ENCODE assay signal across 21 mouse cellular contexts in genomic region chr1:39773991-39774729, GRCm38 (mm10). TPM values are rescaled to one million over a fixed set of nuclear protein-coding genes. Genes with fewer than 3 reads are reported as not detected.
DNase-seq lines count a peak whose midpoint lies in the region; ATAC-seq lines count a peak whose summit lies in the region.
"Had no signal": no experiment of that assay in that cellular context is flagged by ENCODE, and none has a peak within 500 bp of the region (broad histone marks: within the 10 kb centered on the region; RNA-seq: fewer than 3 reads in every experiment).

No protein-coding gene starts in this region.

- 72% methylated on average over 14 of the region's 14 CpGs for WGBS in forebrain, embryonic 14.5 days
- WGBS in forebrain, embryonic 10.5 days, result 87% methylated on average over 14 of the region's 14 CpGs
- WGBS in hindbrain, embryonic 15.5 days, result 62% methylated on average over 14 of the region's 14 CpGs
- 72% methylated on average over 14 of the region's 14 CpGs for WGBS in hindbrain, embryonic 12.5 days

- no peak overlapping the region for H3K9ac ChIP-seq in forebrain, embryonic 14.5 days (ENCODE audit: low read length)
- no peak overlapping the region for H3K9ac ChIP-seq in hindbrain, embryonic 15.5 days
- no peak overlapping the region for H3K9ac ChIP-seq in hindbrain, embryonic 12.5 days
- H3K9ac ChIP-seq: heart, embryonic 15.5 days; intestine, embryonic 15.5 days; limb, embryonic 13.5 days had no signal

- no peaks in the 10 kb centered on the region for H3K27me3 ChIP-seq in forebrain, embryonic 14.5 days (replicated peaks; ENCODE audit: control insufficient read depth, insufficient read depth, low read length)
- H3K27me3 ChIP-seq in forebrain, embryonic 10.5 days (ENCODE audit: poor library complexity, severe bottlenecking), result no peaks in the 10 kb centered on the region
- H3K27me3 ChIP-seq in hindbrain, embryonic 15.5 days, result no peaks in the 10 kb centered on the region
- H3K27me3 ChIP-seq in hindbrain, embryonic 12.5 days, result no peaks in the 10 kb centered on the region
- H3K27me3 ChIP-seq: heart, embryonic 15.5 days; intestine, embryonic 15.5 days; limb, embryonic 13.5 days had no signal

- no peak overlapping the region for H3K4me3 ChIP-seq in forebrain, embryonic 14.5 days (ENCODE audit: low read depth, low read length)
- no peak overlapping the region for H3K4me3 ChIP-seq in forebrain, embryonic 10.5 days
- no peak overlapping the region for H3K4me3 ChIP-seq in hindbrain, embryonic 15.5 days
- no peak overlapping the region for H3K4me3 ChIP-seq in hindbrain, embryonic 12.5 days
- H3K4me3 ChIP-seq: heart, embryonic 15.5 days; intestine, embryonic 15.5 days; left cerebral cortex, adult 2 months; limb, embryonic 13.5 days had no signal

- DNase-seq in forebrain, embryonic 14.5 days (ENCODE audit: low spot score), result peak; percentile 50
- no peak for DNase-seq in forebrain, embryonic 10.5 days (ENCODE audit: extremely low spot score, low spot score)
- peak; percentile 9 for DNase-seq in right cerebral cortex, adult 18-20 months
- no peak for DNase-seq in right cerebral cortex, postnatal 25 days
- peak; percentile 42 for DNase-seq in telencephalon, adult 2 months (ENCODE audit: low read depth, low spot score)
- DNase-seq in liver, result no peak
- DNase-seq: cerebellum, adult 11-12 months; kidney, postnatal 25 days; lung, postnatal 36 days had no signal

- no peak overlapping the region for H3K27ac ChIP-seq in forebrain, embryonic 14.5 days (ENCODE audit: low read depth, low read length)
- no peak overlapping the region for H3K27ac ChIP-seq in forebrain, embryonic 10.5 days
- H3K27ac ChIP-seq in hindbrain, embryonic 15.5 days (replicated peaks), result peak overlapping the region; percentile 65
- H3K27ac ChIP-seq in hindbrain, embryonic 12.5 days, result no peak overlapping the region
- H3K27ac ChIP-seq: heart, embryonic 15.5 days; intestine, embryonic 15.5 days; left cerebral cortex, adult 2 months; limb, embryonic 13.5 days had no signal

- peak; percentile 58; the same call in 1 of the 2 replicates for ATAC-seq in forebrain, embryonic 14.5 days
- ATAC-seq in hindbrain, embryonic 15.5 days (ENCODE audit: low FRiP score, low read depth), result peak; percentile 83
- ATAC-seq in hindbrain, embryonic 12.5 days (ENCODE audit: low FRiP score), result no peak
- ATAC-seq: intestine, embryonic 15.5 days had no signal

- no peaks in the 10 kb centered on the region for H3K9me3 ChIP-seq in forebrain, embryonic 14.5 days (replicated peaks; ENCODE audit: control insufficient read depth, low read length)
- H3K9me3 ChIP-seq in forebrain, embryonic 10.5 days, result no peaks in the 10 kb centered on the region
- H3K9me3 ChIP-seq in hindbrain, embryonic 15.5 days, result no peaks in the 10 kb centered on the region
- no peaks in the 10 kb centered on the region for H3K9me3 ChIP-seq in hindbrain, embryonic 12.5 days (replicated peaks)
- H3K9me3 ChIP-seq: heart, embryonic 15.5 days; intestine, embryonic 15.5 days; limb, embryonic 13.5 days had no signal

- H3K4me1 ChIP-seq in forebrain, embryonic 14.5 days (ENCODE audit: control insufficient read depth, insufficient read depth, low read length), result peaks cover 7% of the 10 kb centered on the region; the same call in 1 of the 2 replicates
- H3K4me1 ChIP-seq in forebrain, embryonic 10.5 days, result peaks cover 12% of the 10 kb centered on the region
- peaks cover 15% of the 10 kb centered on the region for H3K4me1 ChIP-seq in hindbrain, embryonic 15.5 days (replicated peaks)
- H3K4me1 ChIP-seq in hindbrain, embryonic 12.5 days, result peaks cover 21% of the 10 kb centered on the region

- no peak overlapping the region for H3K4me2 ChIP-seq in forebrain, embryonic 14.5 days (ENCODE audit: low read length)
- H3K4me2 ChIP-seq in hindbrain, embryonic 15.5 days, result no peak overlapping the region
- no peak overlapping the region for H3K4me2 ChIP-seq in hindbrain, embryonic 12.5 days (replicated peaks)
- H3K4me2 ChIP-seq: heart, embryonic 15.5 days; intestine, embryonic 15.5 days; limb, embryonic 13.5 days; midbrain, embryonic 11.5 days had no signal

- no peaks in the 10 kb centered on the region for H3K36me3 ChIP-seq in forebrain, embryonic 14.5 days (ENCODE audit: control insufficient read depth, insufficient read depth, low read length)
- H3K36me3 ChIP-seq in forebrain, embryonic 10.5 days (replicated peaks), result no peaks in the 10 kb centered on the region
- H3K36me3 ChIP-seq in hindbrain, embryonic 15.5 days, result no peaks in the 10 kb centered on the region
- no peaks in the 10 kb centered on the region for H3K36me3 ChIP-seq in hindbrain, embryonic 12.5 days
- H3K36me3 ChIP-seq: heart, embryonic 15.5 days; intestine, embryonic 15.5 days; limb, embryonic 13.5 days had no signal

RNA-seq across cellular contexts. Expression of gene Gm3646, which starts 31.0 kb away (rescaled TPM):
- not detected in 2 replicates for polyA plus RNA-seq in forebrain, embryonic 14.5 days (2014; fragmentation: Nextera tagmentation; extraction: Ambion mirVana)
- polyA plus RNA-seq in forebrain, embryonic 10.5 days (2016; fragmentation: Nextera tagmentation; extraction: Ambion mirVana), result not detected in 2 replicates
- not detected in 2 replicates for polyA plus RNA-seq in hindbrain, embryonic 15.5 days (2015; fragmentation: Nextera tagmentation; extraction: Ambion mirVana)
- not detected in 2 replicates for polyA plus RNA-seq in hindbrain, embryonic 12.5 days (2016; fragmentation: Nextera tagmentation; extraction: Ambion mirVana)
- polyA plus RNA-seq: embryonic facial prominence, embryonic 11.5 days; gonadal fat pad, adult 2 months; intestine, embryonic 15.5 days; limb, embryonic 13.5 days; liver, embryonic 16.5 days; midbrain, embryonic 11.5 days; neural tube, embryonic 11.5 days; small intestine, adult 2 months had no signal

RNA-seq across cellular contexts. Expression of gene Rfx8, which starts 53.4 kb away (rescaled TPM):
- polyA plus RNA-seq in forebrain, embryonic 14.5 days (2014; fragmentation: Nextera tagmentation; extraction: Ambion mirVana), result 0.19 and 0.32 TPM in 2 replicates
- polyA plus RNA-seq in forebrain, embryonic 10.5 days (2016; fragmentation: Nextera tagmentation; extraction: Ambion mirVana), result 0.22 and 0.34 TPM in 2 replicates
- 0.13 and 0.35 TPM in 2 replicates for polyA plus RNA-seq in hindbrain, embryonic 15.5 days (2015; fragmentation: Nextera tagmentation; extraction: Ambion mirVana)
- 0.63 and 0.93 TPM in 2 replicates for polyA plus RNA-seq in hindbrain, embryonic 12.5 days (2016; fragmentation: Nextera tagmentation; extraction: Ambion mirVana)
- polyA plus RNA-seq: small intestine, adult 2 months had no signal

Comparison
In these comparisons a context has a peak if more than half of its experiments do, and no peak if none do; other contexts are left out.
1. DNase-seq: peak in forebrain, embryonic 14.5 days (single experiment), right cerebral cortex, adult 18-20 months (single experiment) and telencephalon, adult 2 months (single experiment); none in forebrain, embryonic 10.5 days (single experiment), right cerebral cortex, postnatal 25 days (single experiment) and liver (single experiment).